Mouse (Mus musculus): Measurements from ENCODE around the gene Prl3b1. TPM values are rescaled to one million over a fixed set of nuclear protein-coding genes. Genes with fewer than 3 reads are reported as not detected.

The Prl3b1 gene
- not detected in 2 replicates for polyA plus RNA-seq (2016; fragmentation: Nextera tagmentation; extraction: Ambion mirVana)

DNA sequence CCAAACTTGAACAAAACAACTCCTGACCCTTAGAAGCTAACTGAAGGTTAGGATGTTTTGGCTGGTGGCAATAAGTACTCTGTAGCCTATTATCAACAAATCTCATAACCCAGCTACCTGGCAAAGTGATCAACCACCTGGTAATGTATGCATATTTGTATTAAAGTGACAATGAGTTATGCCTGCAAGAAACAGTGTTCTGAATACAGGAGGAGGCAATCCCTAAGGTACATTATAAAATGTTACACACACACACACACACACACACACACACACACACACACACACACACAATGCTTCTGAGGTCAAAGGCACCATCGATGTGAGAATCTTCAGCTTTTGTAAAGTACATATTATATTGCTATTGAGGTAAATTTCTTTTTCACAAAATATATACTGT is at the start of gene Prl3b1:
TSS of gene Prl3b1 (plus strand) at position 301 of the 400 bp plus-strand sequence.
- no peak within 1 kb of the TSS for H3K4me2 ChIP-seq
- H3K9me3 ChIP-seq: no peaks in the 10 kb centered on the region
- 95% methylated on average over 1 of the region's 1 CpGs for WGBS
- no peak within 1 kb of the TSS for H3K9ac ChIP-seq (replicated peaks)
- no peaks in the 10 kb centered on the region for H3K36me3 ChIP-seq
- no peaks in the 10 kb centered on the region for H3K4me1 ChIP-seq (replicated peaks)
- no peak within 1 kb of the TSS for H3K27ac ChIP-seq
- no peaks in the 10 kb centered on the region for H3K27me3 ChIP-seq
- no peak for ATAC-seq (ENCODE audit: insufficient number of reproducible peaks, insufficient read depth, low FRiP score, low TSS enrichment, low read depth)
- no peak within 1 kb of the TSS for H3K4me3 ChIP-seq (replicated peaks)

DNA sequence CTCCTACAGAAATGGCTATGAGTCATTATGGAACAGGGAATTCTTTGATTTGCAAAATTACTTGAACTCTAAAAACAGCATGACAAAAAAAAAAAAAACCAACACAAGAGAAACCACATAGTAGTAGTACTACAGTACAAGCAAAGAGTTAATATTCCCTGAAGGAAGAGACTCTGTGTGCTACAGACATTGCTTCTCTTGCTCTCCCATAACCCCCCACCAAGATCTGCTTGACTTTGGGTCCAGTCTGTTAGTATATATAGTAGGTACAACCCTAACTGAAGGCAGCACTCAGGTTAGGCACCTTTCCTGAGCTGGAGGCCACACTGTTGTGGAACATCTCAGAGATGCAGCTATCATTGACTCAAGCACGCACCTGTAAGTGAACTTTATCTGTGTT is 45.3 kb upstream of the Prl3b1 start, which contains the start of gene Prl3c1:
TSS of gene Prl3c1 (plus strand) at position 301 of the 400 bp plus-strand sequence.
- ATAC-seq (ENCODE audit: insufficient number of reproducible peaks, insufficient read depth, low FRiP score, low TSS enrichment, low read depth): no peak
- Histone ChIP-seq H3K27me3 (no peaks in the 10 kb centered on the region), H3K36me3 (no peaks in the 10 kb centered on the region), H3K4me2 (no peak within 1 kb of the TSS), H3K9me3 (no peaks in the 10 kb centered on the region), H3K27ac (no peak within 1 kb of the TSS), H3K4me3 (replicated peaks) (no peak within 1 kb of the TSS), H3K4me1 (replicated peaks) (no peaks in the 10 kb centered on the region), H3K9ac (replicated peaks) (no peak within 1 kb of the TSS)
- WGBS: 97% methylated on average over 1 of the region's 1 CpGs

- H3K27me3 ChIP-seq: no peaks in the 10 kb centered on the region
- no peak for ATAC-seq (ENCODE audit: insufficient number of reproducible peaks, insufficient read depth, low FRiP score, low TSS enrichment, low read depth)
These were observed 17.5 kb downstream of the Prl3b1 start, which contains the start of gene Prl3a1 for GRCm38 (mm10) chr13:27259136-27259535. Gene Prl3a1 (plus strand): TSS chr13:27259436.

More at GRCm38 (mm10) chr13:27259136-27259535, 17.5 kb downstream of the Prl3b1 start, which contains the start of gene Prl3a1:
- Histone ChIP-seq H3K4me1 (replicated peaks) (no peaks in the 10 kb centered on the region), H3K4me2 (no peak within 1 kb of the TSS), H3K9me3 (no peaks in the 10 kb centered on the region), H3K36me3 (no peaks in the 10 kb centered on the region), H3K27ac (no peak within 1 kb of the TSS), H3K9ac (replicated peaks) (no peak within 1 kb of the TSS), H3K4me3 (replicated peaks) (no peak within 1 kb of the TSS)
- WGBS: 88% methylated on average over 4 of the region's 4 CpGs

Other genes starting within 250 kb of the Prl3b1 start
- gene Prl, start 184.3 kb upstream of the Prl3b1 start, polyA plus RNA-seq (2016; fragmentation: Nextera tagmentation; extraction: Ambion mirVana): not detected in 2 replicates
- not detected in 2 replicates for gene Prl3d1, start 147.7 kb upstream of the Prl3b1 start, polyA plus RNA-seq (2016; fragmentation: Nextera tagmentation; extraction: Ambion mirVana)
- not detected in 2 replicates for gene Prl3d2, start 120.1 kb upstream of the Prl3b1 start, polyA plus RNA-seq (2016; fragmentation: Nextera tagmentation; extraction: Ambion mirVana)
- gene Prl3d3, start 85.1 kb upstream of the Prl3b1 start, polyA plus RNA-seq (2016; fragmentation: Nextera tagmentation; extraction: Ambion mirVana): not detected in 2 replicates
- not detected in 2 replicates for gene Prl3c1, start 45.2 kb upstream of the Prl3b1 start, polyA plus RNA-seq (2016; fragmentation: Nextera tagmentation; extraction: Ambion mirVana)
- not detected in 2 replicates for gene Prl3a1, start 17.6 kb downstream of the Prl3b1 start, polyA plus RNA-seq (2016; fragmentation: Nextera tagmentation; extraction: Ambion mirVana)
- not detected in 2 replicates for gene Prl6a1, start 70.8 kb downstream of the Prl3b1 start, polyA plus RNA-seq (2016; fragmentation: Nextera tagmentation; extraction: Ambion mirVana)
- gene Prl8a2, start 103.8 kb downstream of the Prl3b1 start, polyA plus RNA-seq (2016; fragmentation: Nextera tagmentation; extraction: Ambion mirVana): not detected in 2 replicates
- not detected in 2 replicates for gene Prl2b1, start 149.0 kb downstream of the Prl3b1 start, polyA plus RNA-seq (2016; fragmentation: Nextera tagmentation; extraction: Ambion mirVana)
- not detected in 2 replicates for gene Prl8a6, start 196.8 kb downstream of the Prl3b1 start, polyA plus RNA-seq (2016; fragmentation: Nextera tagmentation; extraction: Ambion mirVana)

All from limb, embryonic 12.5 days (tissue).